Mouse (Mus musculus): ENCODE results near the gene Smim4. TPM values are rescaled to one million over a fixed set of nuclear protein-coding genes. Genes with fewer than 3 reads are reported as not detected.

The Smim4 gene
- polyA plus RNA-seq (2015; fragmentation: Nextera tagmentation; extraction: Ambion mirVana), result 62.7 and 64.1 TPM in 2 replicates

GRCm38 (mm10) chr14:31128826-31129219 is at the start of gene Smim4:
Smim4 (minus strand) TSS chr14:31128956.
- 0% methylated on average over 33 of the region's 33 CpGs for WGBS
- H3K9ac ChIP-seq (replicated peaks; ENCODE audit: low read depth, low read length), result peak within 1 kb of the TSS; percentile 81
- H3K27me3 ChIP-seq (replicated peaks; ENCODE audit: control insufficient read depth, insufficient read depth, low read length), result no peaks in the 10 kb centered on the region
- no peaks in the 10 kb centered on the region for H3K9me3 ChIP-seq (ENCODE audit: control insufficient read depth, low read length)
- peaks cover 55% of the 10 kb centered on the region for H3K4me1 ChIP-seq (replicated peaks; ENCODE audit: control insufficient read depth, insufficient read depth, low read length)
- H3K4me3 ChIP-seq (replicated peaks; ENCODE audit: low read length), result peak within 1 kb of the TSS; percentile 90
- ATAC-seq, result peak; percentile 97
- H3K36me3 ChIP-seq (ENCODE audit: control insufficient read depth, insufficient read depth), result no peaks in the 10 kb centered on the region
- H3K4me2 ChIP-seq (ENCODE audit: low read length), result peak within 1 kb of the TSS; percentile 98
- H3K27ac ChIP-seq (ENCODE audit: low read length), result peak within 1 kb of the TSS; percentile 81

- Histone ChIP-seq H3K4me2 (ENCODE audit: low read length) (no peak overlapping the region), H3K27me3 (replicated peaks; ENCODE audit: control insufficient read depth, insufficient read depth, low read length) (no peaks in the 10 kb centered on the region), H3K4me3 (replicated peaks; ENCODE audit: low read length) (no peak overlapping the region), H3K9ac (replicated peaks; ENCODE audit: low read depth, low read length) (no peak overlapping the region), H3K9me3 (ENCODE audit: control insufficient read depth, low read length) (no peaks in the 10 kb centered on the region), H3K27ac (ENCODE audit: low read length) (no peak overlapping the region), H3K4me1 (replicated peaks; ENCODE audit: control insufficient read depth, insufficient read depth, low read length) (no peaks in the 10 kb centered on the region), H3K36me3 (ENCODE audit: control insufficient read depth, insufficient read depth) (peaks cover 70% of the 10 kb centered on the region)
- WGBS, result 88% methylated on average over 5 of the region's 5 CpGs
- no peak for ATAC-seq
These were observed 49.0 kb upstream of the Smim4 start for GRCm38 (mm10) chr14:31177715-31178114.

- 90% methylated on average over 16 of the region's 16 CpGs for whole genome bisulfite sequencing
- Histone ChIP-seq H3K4me2 (ENCODE audit: low read length) (no peak overlapping the region), H3K36me3 (ENCODE audit: control insufficient read depth, insufficient read depth) (peaks cover 70% of the 10 kb centered on the region), H3K9me3 (ENCODE audit: control insufficient read depth, low read length) (no peaks in the 10 kb centered on the region), H3K9ac (replicated peaks; ENCODE audit: low read depth, low read length) (no peak overlapping the region), H3K4me3 (replicated peaks; ENCODE audit: low read length) (no peak overlapping the region), H3K27ac (ENCODE audit: low read length) (no peak overlapping the region), H3K4me1 (replicated peaks; ENCODE audit: control insufficient read depth, insufficient read depth, low read length) (no peaks in the 10 kb centered on the region), H3K27me3 (replicated peaks; ENCODE audit: control insufficient read depth, insufficient read depth, low read length) (no peaks in the 10 kb centered on the region)
- no peak for ATAC-seq
These were observed 48.5 kb upstream of the Smim4 start for GRCm38 (mm10) chr14:31177287-31177686.

- WGBS, result 92% methylated on average over 7 of the region's 7 CpGs
- H3K4me1 ChIP-seq (replicated peaks; ENCODE audit: control insufficient read depth, insufficient read depth, low read length), result no peaks in the 10 kb centered on the region
- H3K4me3 ChIP-seq (replicated peaks; ENCODE audit: low read length), result no peak overlapping the region
- ATAC-seq, result no peak
- H3K27me3 ChIP-seq (replicated peaks; ENCODE audit: control insufficient read depth, insufficient read depth, low read length), result no peaks in the 10 kb centered on the region
- H3K36me3 ChIP-seq (ENCODE audit: control insufficient read depth, insufficient read depth), result peaks cover 64% of the 10 kb centered on the region
- H3K4me2 ChIP-seq (ENCODE audit: low read length), result no peak overlapping the region
- no peaks in the 10 kb centered on the region for H3K9me3 ChIP-seq (ENCODE audit: control insufficient read depth, low read length)
- H3K27ac ChIP-seq (ENCODE audit: low read length), result no peak overlapping the region
- no peak overlapping the region for H3K9ac ChIP-seq (replicated peaks; ENCODE audit: low read depth, low read length)
These were observed 44.8 kb upstream of the Smim4 start for GRCm38 (mm10) chr14:31173537-31173936.

DNA sequence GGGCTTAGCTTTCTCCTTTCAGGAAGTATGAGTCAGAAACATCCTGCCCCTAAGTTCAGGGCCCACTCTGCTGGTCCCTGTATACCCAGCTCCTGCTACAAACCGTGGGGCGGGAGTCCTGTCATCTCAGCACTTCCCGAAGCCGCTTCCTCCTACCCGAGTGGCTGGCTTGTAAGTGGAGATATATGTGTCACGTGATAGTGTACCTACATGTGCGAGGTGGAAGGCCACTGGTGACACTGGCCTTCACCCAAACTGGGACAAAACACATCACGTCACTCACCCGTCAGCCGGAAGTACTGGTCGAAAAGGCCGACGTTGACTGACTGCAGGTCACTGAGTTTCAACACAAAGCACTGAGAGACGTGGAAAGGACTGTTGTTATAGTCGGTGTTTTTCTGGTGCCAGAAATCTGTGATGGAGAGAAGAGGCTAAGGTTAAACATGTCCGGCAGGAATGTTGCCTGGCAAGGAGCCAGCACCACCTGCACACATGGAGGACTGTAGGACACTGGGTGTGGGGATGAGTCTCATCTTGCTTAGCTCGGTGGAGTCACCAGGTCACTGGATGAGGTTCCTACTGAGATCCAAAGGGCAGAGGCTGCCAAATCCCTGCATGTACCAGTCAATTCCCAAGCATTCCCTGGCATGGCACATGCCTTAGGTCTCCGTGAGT is 44.2 kb upstream of the Smim4 start:
- H3K9me3 ChIP-seq (ENCODE audit: control insufficient read depth, low read length), result no peaks in the 10 kb centered on the region
- no peak overlapping the region for H3K27ac ChIP-seq (ENCODE audit: low read length)
- no peak for ATAC-seq
- H3K4me2 ChIP-seq (ENCODE audit: low read length), result no peak overlapping the region
- H3K4me3 ChIP-seq (replicated peaks; ENCODE audit: low read length), result no peak overlapping the region
- no peaks in the 10 kb centered on the region for H3K4me1 ChIP-seq (replicated peaks; ENCODE audit: control insufficient read depth, insufficient read depth, low read length)
- H3K27me3 ChIP-seq (replicated peaks; ENCODE audit: control insufficient read depth, insufficient read depth, low read length), result no peaks in the 10 kb centered on the region
- WGBS, result 83% methylated on average over 18 of the region's 18 CpGs
- no peak overlapping the region for H3K9ac ChIP-seq (replicated peaks; ENCODE audit: low read depth, low read length)
- peaks cover 63% of the 10 kb centered on the region for H3K36me3 ChIP-seq (ENCODE audit: control insufficient read depth, insufficient read depth)

DNA sequence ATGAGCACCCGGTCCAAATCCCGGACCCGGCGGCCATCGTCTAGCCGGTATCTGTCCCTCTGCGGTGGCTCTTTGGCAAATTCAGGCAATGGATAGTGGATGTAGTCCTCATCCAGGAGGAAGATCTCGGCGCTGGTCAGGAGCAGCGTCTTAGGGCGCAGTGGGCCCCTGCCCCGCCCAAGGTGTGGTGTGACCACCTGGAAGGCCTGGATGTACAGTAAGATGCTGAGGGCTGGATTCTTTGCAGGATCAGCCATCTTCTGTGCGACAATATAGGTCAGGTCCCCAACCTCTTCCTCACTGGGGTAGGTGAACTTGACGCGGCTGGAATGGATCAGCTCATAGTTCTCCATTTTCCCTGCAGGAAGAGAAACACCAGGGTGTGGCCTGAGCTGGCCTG is 43.1 kb upstream of the Smim4 start:
- no peak overlapping the region for H3K4me2 ChIP-seq (ENCODE audit: low read length)
- H3K27me3 ChIP-seq (replicated peaks; ENCODE audit: control insufficient read depth, insufficient read depth, low read length), result no peaks in the 10 kb centered on the region
- peaks cover 56% of the 10 kb centered on the region for H3K36me3 ChIP-seq (ENCODE audit: control insufficient read depth, insufficient read depth)
- no peak overlapping the region for H3K9ac ChIP-seq (replicated peaks; ENCODE audit: low read depth, low read length)
- H3K27ac ChIP-seq (ENCODE audit: low read length), result no peak overlapping the region
- no peaks in the 10 kb centered on the region for H3K9me3 ChIP-seq (ENCODE audit: control insufficient read depth, low read length)
- WGBS, result 95% methylated on average over 15 of the region's 15 CpGs
- H3K4me3 ChIP-seq (replicated peaks; ENCODE audit: low read length), result no peak overlapping the region
- H3K4me1 ChIP-seq (replicated peaks; ENCODE audit: control insufficient read depth, insufficient read depth, low read length), result peaks cover 1% of the 10 kb centered on the region
- no peak for ATAC-seq

DNA sequence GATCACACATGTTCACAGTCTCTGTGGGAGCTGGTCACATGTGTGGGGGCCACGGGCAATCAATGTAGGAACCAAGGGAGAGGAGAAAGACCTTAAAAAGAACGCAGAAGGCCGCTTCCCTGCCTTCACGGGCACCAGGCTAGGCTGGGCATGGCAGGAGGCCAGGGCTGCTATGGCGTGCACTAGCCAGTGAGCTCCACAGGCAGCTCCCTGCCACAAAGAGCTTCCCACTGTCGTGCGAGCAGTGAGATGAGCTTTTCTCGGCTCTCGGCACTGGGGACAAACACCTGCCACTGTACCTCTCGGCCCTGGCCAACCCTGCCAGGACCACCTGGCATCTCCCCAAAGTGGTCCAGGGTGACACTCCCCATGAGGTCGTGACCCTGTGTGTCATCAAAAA is 42.6 kb upstream of the Smim4 start:
- Histone ChIP-seq H3K9ac (replicated peaks; ENCODE audit: low read depth, low read length) (no peak overlapping the region), H3K4me3 (replicated peaks; ENCODE audit: low read length) (no peak overlapping the region), H3K4me1 (replicated peaks; ENCODE audit: control insufficient read depth, insufficient read depth, low read length) (peaks cover 4% of the 10 kb centered on the region), H3K4me2 (ENCODE audit: low read length) (no peak overlapping the region), H3K27me3 (replicated peaks; ENCODE audit: control insufficient read depth, insufficient read depth, low read length) (no peaks in the 10 kb centered on the region), H3K27ac (ENCODE audit: low read length) (peak overlapping the region; percentile 24; the same call in 1 of the 2 replicates), H3K36me3 (ENCODE audit: control insufficient read depth, insufficient read depth) (peaks cover 52% of the 10 kb centered on the region), H3K9me3 (ENCODE audit: control insufficient read depth, low read length) (no peaks in the 10 kb centered on the region)
- WGBS, result 76% methylated on average over 11 of the region's 11 CpGs
- ATAC-seq, result 0 out of 2 replicates have a peak, but pooled peaks have one; percentile 5

DNA sequence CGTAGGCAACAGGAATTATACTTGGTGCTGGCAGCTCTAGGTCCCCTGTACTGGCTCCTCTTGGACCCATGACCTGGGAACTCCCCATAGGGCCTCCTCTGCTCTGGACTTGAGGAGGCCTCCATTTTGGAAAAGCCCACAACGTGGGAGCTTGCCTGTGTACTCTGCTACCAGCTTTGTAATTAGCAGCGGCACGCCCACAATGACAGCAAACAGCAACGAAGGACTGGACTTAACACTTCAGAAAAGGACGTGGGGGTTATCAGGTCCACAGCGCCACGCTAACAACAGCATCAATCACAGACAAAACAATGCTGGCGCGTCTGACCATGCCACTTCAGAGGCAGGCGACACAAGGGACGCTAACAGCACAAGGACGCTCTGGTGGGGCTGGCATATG is 42.2 kb upstream of the Smim4 start:
- H3K36me3 ChIP-seq (ENCODE audit: control insufficient read depth, insufficient read depth), result peaks cover 47% of the 10 kb centered on the region
- ATAC-seq, result no peak
- peak overlapping the region; percentile 24; the same call in 1 of the 2 replicates for H3K27ac ChIP-seq (ENCODE audit: low read length)
- WGBS, result 84% methylated on average over 13 of the region's 13 CpGs
- H3K9me3 ChIP-seq (ENCODE audit: control insufficient read depth, low read length), result no peaks in the 10 kb centered on the region
- H3K27me3 ChIP-seq (replicated peaks; ENCODE audit: control insufficient read depth, insufficient read depth, low read length), result no peaks in the 10 kb centered on the region
- H3K9ac ChIP-seq (replicated peaks; ENCODE audit: low read depth, low read length), result no peak overlapping the region
- H3K4me1 ChIP-seq (replicated peaks; ENCODE audit: control insufficient read depth, insufficient read depth, low read length), result peaks cover 4% of the 10 kb centered on the region
- no peak overlapping the region for H3K4me3 ChIP-seq (replicated peaks; ENCODE audit: low read length)
- H3K4me2 ChIP-seq (ENCODE audit: low read length), result no peak overlapping the region

DNA sequence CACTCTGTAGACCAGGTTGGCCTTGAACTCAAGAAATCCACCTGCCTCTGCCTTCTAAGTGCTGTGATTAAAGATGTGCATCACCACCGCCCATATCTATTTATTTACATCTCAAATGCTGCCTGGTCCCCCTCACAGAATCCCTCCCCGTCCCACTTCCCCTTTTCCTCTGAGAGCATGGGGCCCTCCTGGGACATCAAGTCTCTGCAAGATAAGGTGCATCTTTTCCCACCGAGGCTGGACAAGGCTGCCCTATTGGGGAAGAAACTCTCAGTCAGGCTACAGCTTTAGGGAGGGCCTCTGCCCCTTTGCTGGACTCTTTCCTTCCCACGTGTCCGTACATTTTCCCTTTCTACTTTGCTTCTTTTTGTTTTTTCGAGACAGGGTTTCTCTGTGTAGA is 40.8 kb upstream of the Smim4 start:
- H3K9ac ChIP-seq (replicated peaks; ENCODE audit: low read depth, low read length), result no peak overlapping the region
- H3K9me3 ChIP-seq (ENCODE audit: control insufficient read depth, low read length), result no peaks in the 10 kb centered on the region
- H3K27ac ChIP-seq (ENCODE audit: low read length), result no peak overlapping the region
- ATAC-seq, result no peak
- no peak overlapping the region for H3K4me2 ChIP-seq (ENCODE audit: low read length)
- peaks cover 9% of the 10 kb centered on the region for H3K4me1 ChIP-seq (replicated peaks; ENCODE audit: control insufficient read depth, insufficient read depth, low read length)
- peaks cover 40% of the 10 kb centered on the region for H3K36me3 ChIP-seq (ENCODE audit: control insufficient read depth, insufficient read depth)
- 79% methylated on average over 6 of the region's 6 CpGs for WGBS
- H3K27me3 ChIP-seq (replicated peaks; ENCODE audit: control insufficient read depth, insufficient read depth, low read length), result no peaks in the 10 kb centered on the region
- no peak overlapping the region for H3K4me3 ChIP-seq (replicated peaks; ENCODE audit: low read length)
